Mouse (Mus musculus) forebrain, embryonic 13.5 days (tissue): ENCODE data around the gene Fam120b. TPM values are rescaled to one million over a fixed set of nuclear protein-coding genes. Genes with fewer than 3 reads are reported as not detected.

Experiments
- ATAC-seq: fragments of 200-750 bp; cut with Nextera tagmentation; 2 replicates; pipeline ENCODE4 v1.8.0; 2017
- H3K27ac ChIP-seq: fragments of 300-500 bp; sonication (generic); 2 replicates; pipeline ENCODE4 v1.5.1; 2015; ENCODE audit warnings: inconsistent platforms, mild to moderate bottlenecking, moderate library complexity
- H3K27me3 ChIP-seq: fragments of 300-500 bp; sonication (generic); 2 replicates; pipeline ENCODE4 v1.6.1; 2015; ENCODE audit warnings: mild to moderate bottlenecking, inconsistent platforms
- H3K36me3 ChIP-seq: fragments of 300-500 bp; sonication (generic); 2 replicates; pipeline ENCODE4 v1.6.1; 2015; ENCODE audit warnings: mild to moderate bottlenecking, inconsistent platforms; ENCODE audit not compliant: poor library complexity, severe bottlenecking
- H3K4me1 ChIP-seq: fragments of 300-500 bp; sonication (generic); 2 replicates; pipeline ENCODE4 v1.6.1; 2015; ENCODE audit warnings: inconsistent platforms
- H3K4me2 ChIP-seq: fragments of 300-500 bp; sonication (generic); 2 replicates; pipeline ENCODE4 v1.6.1; 2015; ENCODE audit warnings: inconsistent platforms, mild to moderate bottlenecking, moderate library complexity
- H3K4me3 ChIP-seq: fragments of 300-500 bp; sonication (generic); 2 replicates; pipeline ENCODE4 v1.5.1; 2015; ENCODE audit warnings: mild to moderate bottlenecking, inconsistent platforms
- H3K9ac ChIP-seq: fragments of 300-500 bp; sonication (generic); 2 replicates; pipeline ENCODE4 v1.6.1; 2015; ENCODE audit warnings: mild to moderate bottlenecking, inconsistent platforms
- H3K9me3 ChIP-seq: fragments of 300-500 bp; sonication (generic); replicated peaks from 2 replicates; pipeline ENCODE4 v1.6.1; 2016; ENCODE audit warnings: inconsistent platforms
- WGBS: fragments of 180-500 bp; shearing (Covaris S2); methylation state at CpG from one replicate; pipeline ENCODE4 v1.1.7; 2015; 5-methylcytosine and 5-hydroxymethylcytosine counted together
- polyA plus RNA-seq: library from polyadenylated mRNA; unstranded; fragments of >200 nt; fragmentation: Nextera tagmentation; extraction: Ambion mirVana; gene quantifications from 2 replicates; pipeline ENCODE4 v1.2.1, GENCODE M21; 2015

The Fam120b gene
- polyA plus RNA-seq, 1 experiment from 2014 or later = 37.1 TPM

DNA sequence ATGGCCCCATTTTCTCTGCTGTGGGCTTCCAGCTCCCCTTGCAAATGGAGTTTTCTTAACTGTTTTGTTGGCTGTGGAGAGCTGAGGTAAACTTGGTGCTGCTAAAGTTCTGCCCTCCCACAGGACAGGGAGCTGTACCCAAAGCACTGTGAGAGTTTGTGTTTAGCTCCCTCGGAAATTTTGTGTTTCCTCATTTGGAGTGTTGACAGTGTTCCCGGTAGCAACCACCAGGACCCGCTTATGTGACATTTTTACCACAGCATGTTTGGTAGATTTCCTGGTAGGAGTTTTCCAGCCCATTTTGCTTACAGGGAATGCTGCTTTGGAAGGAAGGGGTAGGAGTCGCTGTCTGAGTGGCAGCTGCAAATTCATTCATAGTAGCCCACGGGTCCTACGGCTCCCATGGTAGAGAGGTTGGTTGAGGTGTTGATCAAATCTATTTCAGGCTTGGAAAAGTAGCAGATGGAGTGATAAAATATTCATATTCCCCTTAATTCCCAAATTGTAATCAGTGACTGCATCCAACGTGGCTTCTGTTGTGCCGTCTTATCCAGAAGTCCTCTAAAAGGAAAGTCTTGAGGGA lies 24.1 kb downstream of the Fam120b start:
- Histone ChIP-seq H3K4me1 (0 out of 2 replicates have a peak, but pooled peaks cover 6% of the 10 kb centered on the region), H3K27ac (no peak overlapping the region), H3K4me2 (no peak overlapping the region), H3K4me3 (no peak overlapping the region), H3K9me3 (no peaks in the 10 kb centered on the region), H3K9ac (no peak overlapping the region), H3K27me3 (no peaks in the 10 kb centered on the region), H3K36me3 (peaks cover 97% of the 10 kb centered on the region)
- 87% methylated on average over 8 of the region's 8 CpGs for WGBS
- peak; percentile 68; the same call in 1 of the 2 replicates for ATAC-seq

DNA sequence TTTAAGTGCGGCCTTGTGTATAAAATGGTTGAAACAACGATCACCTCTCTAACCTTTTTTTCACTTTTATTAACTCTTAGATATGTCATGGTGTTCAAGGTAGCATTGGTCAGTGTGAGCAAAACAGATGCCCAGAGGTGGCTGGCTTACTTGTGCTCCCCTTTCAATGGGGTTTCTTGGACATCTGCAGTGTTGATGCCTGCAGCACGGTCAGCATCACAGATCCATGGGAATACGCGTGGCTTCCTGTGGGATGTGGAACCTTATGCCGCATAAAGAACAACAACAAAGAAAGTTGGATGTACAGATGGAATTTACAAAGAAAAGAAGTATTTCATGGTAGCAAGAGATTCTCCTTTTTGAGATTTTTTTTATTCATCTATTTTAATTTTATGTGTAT lies 25.4 kb downstream of the Fam120b start:
- WGBS = 97% methylated on average over 6 of the region's 6 CpGs
- Histone ChIP-seq H3K27me3 (no peaks in the 10 kb centered on the region), H3K4me3 (no peak overlapping the region), H3K4me1 (0 out of 2 replicates have a peak, but pooled peaks cover 6% of the 10 kb centered on the region), H3K9ac (no peak overlapping the region), H3K27ac (no peak overlapping the region), H3K9me3 (no peaks in the 10 kb centered on the region), H3K4me2 (no peak overlapping the region), H3K36me3 (peaks cover 97% of the 10 kb centered on the region)
- ATAC-seq = no peak

DNA sequence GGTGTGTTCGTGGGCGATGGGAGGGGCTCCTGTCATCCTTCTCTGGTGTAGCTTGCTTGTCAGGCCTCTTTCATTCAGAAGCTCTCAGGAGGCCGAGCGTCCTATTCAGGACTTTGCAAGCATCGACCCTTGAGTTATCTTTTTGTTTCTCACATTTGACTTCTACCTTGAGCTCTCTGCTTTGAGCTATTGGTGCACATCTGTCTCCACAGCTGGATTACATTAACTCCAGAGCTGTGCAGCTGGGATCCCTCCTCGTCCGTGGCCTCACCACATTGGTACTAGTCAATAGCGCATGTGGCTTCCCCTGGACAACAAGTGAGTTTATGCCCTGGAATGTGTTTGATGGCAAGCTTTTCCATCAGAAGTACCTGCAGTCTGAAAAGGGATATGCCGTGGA lies 26.7 kb downstream of the Fam120b start:
- no peaks in the 10 kb centered on the region for H3K9me3 ChIP-seq
- 93% methylated on average over 9 of the region's 9 CpGs for WGBS

DNA sequence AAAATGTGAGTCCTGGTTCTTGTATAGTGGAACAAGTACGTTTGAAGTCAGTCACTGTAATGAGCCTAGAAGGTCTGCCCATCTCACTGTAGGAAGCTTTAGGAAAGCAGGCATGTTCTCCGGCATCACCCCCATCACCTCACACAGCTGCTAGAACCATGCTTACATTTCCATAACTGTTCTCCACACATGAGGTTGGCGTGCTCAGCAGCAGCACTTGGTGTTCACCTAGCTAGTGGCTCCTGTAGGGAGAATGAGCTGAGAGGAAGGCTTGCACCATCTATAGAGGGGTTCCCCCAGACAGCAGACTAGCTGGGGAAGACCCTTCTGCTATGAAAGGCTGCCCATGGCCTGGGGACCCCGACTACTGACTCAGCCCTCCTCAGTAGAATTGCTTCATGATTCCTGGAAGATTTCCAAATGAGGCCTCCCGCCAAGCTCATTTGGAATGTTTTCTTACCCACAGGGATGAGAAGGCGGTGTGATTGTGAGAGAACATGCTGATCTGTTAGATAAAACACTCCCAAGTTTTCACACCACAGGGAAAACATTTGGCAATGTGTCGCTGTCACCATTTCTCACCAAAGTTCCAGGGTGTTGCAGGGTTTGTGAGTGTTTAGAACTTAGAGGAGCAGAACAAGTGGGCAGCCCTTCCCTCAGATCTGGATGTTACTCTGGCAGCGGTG lies 27.2 kb downstream of the Fam120b start:
- H3K9ac ChIP-seq = no peak overlapping the region
- H3K4me3 ChIP-seq = no peak overlapping the region
- H3K27me3 ChIP-seq = no peaks in the 10 kb centered on the region
- H3K9me3 ChIP-seq = no peaks in the 10 kb centered on the region
- 78% methylated on average over 8 of the region's 8 CpGs for WGBS
- 0 out of 2 replicates have a peak, but pooled peaks cover 6% of the 10 kb centered on the region for H3K4me1 ChIP-seq
- H3K36me3 ChIP-seq = peaks cover 95% of the 10 kb centered on the region
- no peak for ATAC-seq
- H3K4me2 ChIP-seq = no peak overlapping the region
- no peak overlapping the region for H3K27ac ChIP-seq

More for the DNA sequence above, 26.7 kb downstream of the Fam120b start:
- no peak overlapping the region for H3K9ac ChIP-seq
- H3K36me3 ChIP-seq = peaks cover 95% of the 10 kb centered on the region
- H3K27me3 ChIP-seq = no peaks in the 10 kb centered on the region
- no peak overlapping the region for H3K27ac ChIP-seq
- no peak overlapping the region for H3K4me2 ChIP-seq
- 0 out of 2 replicates have a peak, but pooled peaks cover 6% of the 10 kb centered on the region for H3K4me1 ChIP-seq
- no peak for ATAC-seq
- H3K4me3 ChIP-seq = no peak overlapping the region

DNA sequence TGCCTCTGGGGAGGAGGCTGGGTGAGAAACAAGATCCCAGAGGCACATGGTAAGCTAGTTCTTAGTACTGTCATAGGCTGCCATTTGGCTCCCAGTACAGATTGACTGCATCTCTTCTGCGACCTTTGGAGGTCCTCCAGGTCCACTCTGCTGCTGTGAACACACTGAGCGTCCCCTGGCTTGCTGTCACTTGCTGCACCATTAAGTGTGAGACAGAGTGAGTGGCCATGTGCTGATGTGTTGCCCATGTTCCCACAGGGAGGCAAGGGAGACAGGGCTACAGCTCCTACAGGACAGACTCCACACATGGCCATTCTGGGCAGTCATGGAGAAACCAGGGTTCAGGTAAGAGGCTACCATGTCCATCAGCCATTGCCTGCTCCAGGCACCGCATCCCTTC lies 29.9 kb downstream of the Fam120b start:
- H3K27ac ChIP-seq = no peak overlapping the region
- no peak overlapping the region for H3K4me3 ChIP-seq
- no peaks in the 10 kb centered on the region for H3K27me3 ChIP-seq
- peaks cover 95% of the 10 kb centered on the region for H3K36me3 ChIP-seq
- H3K9me3 ChIP-seq = no peaks in the 10 kb centered on the region
- 92% methylated on average over 3 of the region's 3 CpGs for WGBS
- peaks cover 10% of the 10 kb centered on the region; the same call in 1 of the 2 replicates for H3K4me1 ChIP-seq
- H3K4me2 ChIP-seq = no peak overlapping the region
- H3K9ac ChIP-seq = no peak overlapping the region
- ATAC-seq = no peak

DNA sequence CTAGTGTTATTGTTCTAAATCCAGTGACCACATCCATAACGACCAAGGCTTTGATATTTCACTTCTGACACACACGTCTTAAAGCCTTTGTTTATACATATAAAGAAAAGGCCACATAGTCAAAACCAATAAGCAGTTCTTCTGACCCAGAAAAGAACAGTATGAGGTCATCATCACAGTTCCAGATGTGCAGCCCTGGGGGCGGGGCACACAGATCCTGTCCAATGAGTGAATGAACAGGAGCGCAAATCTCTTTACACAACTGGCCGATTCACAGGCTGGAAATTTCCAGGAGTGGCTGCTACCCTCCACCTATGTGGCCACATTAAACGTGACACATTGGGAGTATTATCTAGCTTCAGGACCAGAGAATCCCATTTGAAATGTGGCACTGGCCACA lies 33.4 kb downstream of the Fam120b start:
- no peak overlapping the region for H3K9ac ChIP-seq
- peaks cover 88% of the 10 kb centered on the region for H3K36me3 ChIP-seq
- no peaks in the 10 kb centered on the region for H3K9me3 ChIP-seq
- no peak overlapping the region for H3K4me2 ChIP-seq
- H3K27me3 ChIP-seq = no peaks in the 10 kb centered on the region
- H3K27ac ChIP-seq = no peak overlapping the region
- H3K4me3 ChIP-seq = no peak overlapping the region
- WGBS = 81% methylated on average over 6 of the region's 6 CpGs
- H3K4me1 ChIP-seq = peaks cover 4% of the 10 kb centered on the region; the same call in 1 of the 2 replicates
- ATAC-seq = no peak

DNA sequence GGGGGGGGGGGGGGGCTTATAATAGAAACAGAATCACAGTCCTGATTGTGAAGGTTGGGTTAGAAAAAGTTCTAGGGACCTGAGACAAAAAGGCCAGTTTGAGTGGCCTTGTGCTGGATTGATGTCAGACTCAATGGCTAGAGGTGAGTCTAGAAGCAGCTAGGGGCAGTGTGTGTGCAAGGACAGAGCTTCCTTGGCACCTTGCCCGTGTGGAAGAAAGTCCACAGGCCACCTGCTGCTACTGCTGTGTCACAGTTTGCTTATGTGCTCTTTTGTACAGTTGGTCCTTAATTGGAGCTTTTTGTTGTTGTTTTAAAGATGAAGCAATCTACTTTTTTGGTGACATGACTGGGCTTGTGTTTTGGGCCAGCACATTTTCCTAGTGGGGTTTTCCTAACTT lies 33.9 kb downstream of the Fam120b start:
- H3K4me3 ChIP-seq = no peak overlapping the region
- H3K9me3 ChIP-seq = no peaks in the 10 kb centered on the region
- H3K27me3 ChIP-seq = no peaks in the 10 kb centered on the region
- no peak overlapping the region for H3K27ac ChIP-seq
- H3K36me3 ChIP-seq = peaks cover 88% of the 10 kb centered on the region
- 69% methylated on average over 1 of the region's 1 CpGs for WGBS
- H3K9ac ChIP-seq = no peak overlapping the region
- no peak for ATAC-seq
- no peak overlapping the region for H3K4me2 ChIP-seq
- peaks cover 4% of the 10 kb centered on the region; the same call in 1 of the 2 replicates for H3K4me1 ChIP-seq

DNA sequence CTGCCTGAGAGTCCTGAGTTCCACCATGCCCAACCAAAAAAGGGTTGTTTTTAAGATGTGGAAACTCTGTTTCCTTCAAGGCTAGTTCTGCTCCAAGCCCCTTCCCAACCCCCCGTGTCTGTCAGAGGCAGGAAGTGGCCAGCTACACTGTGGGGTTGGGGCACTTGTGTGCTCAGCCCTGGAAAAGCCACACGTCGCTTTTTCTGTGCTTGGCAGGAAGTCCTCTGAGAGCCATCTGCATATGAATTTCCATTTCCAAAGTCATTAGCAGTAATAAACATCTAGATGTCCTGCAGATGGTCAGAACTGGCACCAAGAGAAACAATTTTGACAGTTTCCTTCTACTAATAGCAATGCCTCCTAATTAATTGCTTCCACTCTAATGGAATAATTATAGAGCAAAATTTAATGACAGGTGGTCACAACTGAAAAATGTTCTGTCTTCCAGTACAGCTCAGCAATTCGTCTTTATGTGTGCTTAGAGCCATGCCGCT lies 35.1 kb downstream of the Fam120b start:
- Histone ChIP-seq H3K9ac (no peak overlapping the region), H3K4me1 (peaks cover 4% of the 10 kb centered on the region; the same call in 1 of the 2 replicates), H3K27ac (no peak overlapping the region), H3K9me3 (no peaks in the 10 kb centered on the region), H3K36me3 (peaks cover 77% of the 10 kb centered on the region), H3K27me3 (no peaks in the 10 kb centered on the region), H3K4me3 (no peak overlapping the region), H3K4me2 (no peak overlapping the region)
- 0 out of 2 replicates have a peak, but pooled peaks have one; percentile 50 for ATAC-seq
- WGBS = 76% methylated on average over 5 of the region's 5 CpGs

DNA sequence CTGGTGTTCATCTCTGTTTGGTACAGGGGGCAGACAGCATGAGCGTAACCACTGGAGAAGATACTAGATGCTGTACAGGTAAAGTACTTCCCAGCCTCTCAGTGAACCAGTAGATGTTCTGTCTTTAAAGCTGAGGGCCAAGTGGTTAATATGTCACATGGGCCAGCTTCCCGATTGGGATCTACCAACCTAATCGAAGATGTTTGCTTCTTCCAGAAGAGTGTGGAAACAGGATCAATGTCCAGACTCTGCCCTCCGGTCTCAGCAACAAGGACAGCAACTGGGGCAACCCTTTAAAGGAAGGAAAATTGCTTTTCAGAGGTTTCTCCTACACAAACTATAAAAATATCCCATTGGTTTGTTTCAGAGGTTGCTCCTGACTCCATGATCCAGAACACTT lies 35.5 kb downstream of the Fam120b start:
- H3K9me3 ChIP-seq = no peaks in the 10 kb centered on the region
- no peak overlapping the region for H3K27ac ChIP-seq
- WGBS = 95% methylated on average over 4 of the region's 4 CpGs
- H3K9ac ChIP-seq = no peak overlapping the region
- no peak overlapping the region for H3K4me3 ChIP-seq
- no peak overlapping the region for H3K4me2 ChIP-seq
- H3K27me3 ChIP-seq = no peaks in the 10 kb centered on the region
- no peak for ATAC-seq
- H3K36me3 ChIP-seq = peaks cover 74% of the 10 kb centered on the region
- H3K4me1 ChIP-seq = peaks cover 4% of the 10 kb centered on the region; the same call in 1 of the 2 replicates

DNA sequence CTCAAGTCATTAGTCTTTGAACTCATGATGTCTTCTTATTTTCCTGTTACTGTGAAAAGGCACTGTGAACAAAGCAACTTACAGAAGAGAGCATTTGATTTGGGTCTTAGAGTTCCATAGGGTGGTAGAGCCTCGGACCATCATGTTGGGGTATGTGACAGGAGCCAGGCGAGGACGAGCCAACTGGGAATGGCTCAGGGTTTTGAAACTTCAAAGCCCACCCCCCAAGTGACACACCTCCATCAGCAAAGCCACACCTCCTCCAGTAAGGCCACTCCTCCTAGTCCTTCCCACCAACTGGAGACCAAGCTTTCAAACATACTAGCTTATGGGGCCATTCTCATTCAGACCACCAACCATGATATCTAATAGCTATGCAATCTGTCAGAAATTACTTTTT lies 36.0 kb downstream of the Fam120b start:
- H3K4me2 ChIP-seq = no peak overlapping the region
- no peak overlapping the region for H3K9ac ChIP-seq
- peaks cover 4% of the 10 kb centered on the region; the same call in 1 of the 2 replicates for H3K4me1 ChIP-seq
- H3K9me3 ChIP-seq = no peaks in the 10 kb centered on the region
- H3K36me3 ChIP-seq = peaks cover 69% of the 10 kb centered on the region
- H3K4me3 ChIP-seq = no peak overlapping the region
- WGBS = 87% methylated on average over 3 of the region's 3 CpGs
- no peaks in the 10 kb centered on the region for H3K27me3 ChIP-seq
- no peak overlapping the region for H3K27ac ChIP-seq
- ATAC-seq = no peak

DNA sequence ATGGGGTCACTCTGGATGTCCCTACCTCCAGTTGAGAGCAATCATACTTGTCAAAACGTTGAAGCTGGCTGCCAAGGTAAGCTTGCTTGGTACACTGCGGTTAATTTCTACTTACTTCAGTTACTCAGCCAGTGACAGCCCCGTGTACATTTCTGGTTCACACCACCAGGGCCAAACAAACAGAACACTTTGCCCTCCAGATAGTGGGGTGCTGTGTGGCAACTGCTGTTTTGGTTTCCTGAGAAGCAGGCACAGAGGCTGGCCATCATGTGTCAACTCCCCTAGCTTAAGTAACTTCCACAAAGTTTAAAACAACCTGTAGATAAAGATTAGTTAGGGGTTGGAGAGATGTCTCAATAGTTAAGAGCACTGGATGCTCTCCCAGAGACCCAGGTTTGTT lies 38.7 kb downstream of the Fam120b start:
- ATAC-seq = no peak
- no peak overlapping the region for H3K27ac ChIP-seq
- WGBS = 86% methylated on average over 3 of the region's 3 CpGs
- no peak overlapping the region for H3K4me2 ChIP-seq
- H3K9ac ChIP-seq = no peak overlapping the region
- no peak overlapping the region for H3K4me3 ChIP-seq
- peaks cover 43% of the 10 kb centered on the region for H3K36me3 ChIP-seq
- H3K4me1 ChIP-seq = peaks cover 7% of the 10 kb centered on the region; the same call in 1 of the 2 replicates
- no peaks in the 10 kb centered on the region for H3K9me3 ChIP-seq
- no peaks in the 10 kb centered on the region for H3K27me3 ChIP-seq

DNA sequence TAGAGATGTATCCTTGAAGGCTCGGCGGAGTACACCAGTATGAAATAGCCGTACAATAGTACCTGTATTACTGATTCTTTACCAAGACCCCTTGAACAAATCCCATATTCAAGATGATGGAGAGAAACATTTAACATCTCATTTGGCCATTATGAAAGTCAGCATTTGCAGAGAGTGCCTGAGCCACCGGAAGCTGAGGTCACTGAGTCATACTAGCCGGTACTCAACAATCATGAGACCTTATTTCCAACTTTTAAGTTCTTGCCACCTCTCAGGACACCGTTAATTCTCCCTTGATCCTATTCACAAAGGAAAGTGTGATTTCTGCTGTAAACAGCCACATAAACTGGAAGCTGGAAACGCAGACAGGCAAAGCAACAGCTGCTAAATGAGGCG lies 44.1 kb downstream of the Fam120b start:
- H3K9ac ChIP-seq = no peak overlapping the region
- no peaks in the 10 kb centered on the region for H3K27me3 ChIP-seq
- 64% methylated on average over 8 of the region's 8 CpGs for WGBS
- no peak overlapping the region for H3K4me3 ChIP-seq
- no peaks in the 10 kb centered on the region for H3K36me3 ChIP-seq
- H3K9me3 ChIP-seq = no peaks in the 10 kb centered on the region
- ATAC-seq = no peak
- H3K4me2 ChIP-seq = peak overlapping the region; percentile 46
- peak overlapping the region; percentile 75 for H3K27ac ChIP-seq
- H3K4me1 ChIP-seq = peaks cover 24% of the 10 kb centered on the region
